Mouse (Mus musculus): ENCODE data around the gene Car6. TPM values are rescaled to one million over a fixed set of nuclear protein-coding genes. Genes with fewer than 3 reads are reported as not detected.
A peak's percentile ranks its signal among the peaks of the same experiment; 100 is the strongest.

Car6 gene
- polyA plus RNA-seq, 1 experiment from 2014 or later, result not detected

DNA sequence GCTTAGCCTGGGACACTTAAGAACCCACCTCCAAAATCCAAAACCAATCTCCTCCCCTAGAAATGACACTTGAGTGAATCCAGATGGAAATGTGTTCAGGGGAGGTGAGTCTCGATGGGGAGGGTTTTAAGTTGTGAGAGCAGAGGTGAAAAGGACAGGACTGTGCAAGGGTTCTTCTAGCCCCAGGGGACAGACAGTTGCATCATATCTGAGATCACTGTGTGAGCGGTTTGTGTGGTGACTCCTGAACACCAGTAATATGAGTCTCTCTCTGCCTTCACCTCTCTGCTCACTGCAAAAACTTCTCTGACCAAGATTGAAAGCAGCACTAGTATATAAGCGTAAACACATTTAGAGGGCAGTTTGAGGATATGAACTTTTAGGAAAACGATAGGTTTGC, 54.8 kb downstream of the Car6 start:
- Histone ChIP-seq H3K36me3 (no peaks in the 10 kb centered on the region), H3K4me1 (no peaks in the 10 kb centered on the region), H3K4me2 (no peak overlapping the region), H3K27ac (replicated peaks) (no peak overlapping the region), H3K9ac (replicated peaks) (no peak overlapping the region), H3K4me3 (replicated peaks) (no peak overlapping the region), H3K27me3 (replicated peaks) (no peaks in the 10 kb centered on the region), H3K9me3 (replicated peaks) (no peaks in the 10 kb centered on the region)
- no peak for ATAC-seq (ENCODE audit: low FRiP score)
- WGBS, result 92% methylated on average over 4 of the region's 4 CpGs

DNA sequence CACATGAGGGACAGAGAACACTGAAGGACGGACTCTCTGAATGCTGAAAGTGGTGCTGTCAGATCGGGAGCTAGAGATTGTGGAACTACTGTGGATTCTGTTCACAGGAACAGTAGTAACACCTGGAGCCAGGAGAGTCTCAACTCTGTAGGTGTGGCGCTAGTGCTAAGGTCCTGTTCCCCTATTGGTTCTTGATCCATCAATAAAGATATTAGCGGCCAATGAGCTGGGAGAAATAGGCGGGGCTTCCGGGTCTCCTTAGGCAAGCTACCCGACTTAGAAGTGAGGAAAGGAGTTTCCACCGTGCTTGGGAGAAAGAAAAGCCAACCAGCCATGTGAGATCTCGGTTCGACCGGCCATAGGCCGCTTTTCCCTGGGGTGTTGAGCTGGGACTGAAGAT, 56.9 kb downstream of the Car6 start:
- Histone ChIP-seq H3K4me2 (no peak overlapping the region), H3K9ac (replicated peaks) (no peak overlapping the region), H3K4me1 (0 out of 2 replicates have a peak, but pooled peaks cover 1% of the 10 kb centered on the region), H3K27ac (replicated peaks) (no peak overlapping the region), H3K4me3 (replicated peaks) (no peak overlapping the region), H3K36me3 (no peaks in the 10 kb centered on the region), H3K27me3 (replicated peaks) (no peaks in the 10 kb centered on the region), H3K9me3 (replicated peaks) (no peaks in the 10 kb centered on the region)
- no peak for ATAC-seq (ENCODE audit: low FRiP score)
- WGBS, result 22% methylated on average over 12 of the region's 12 CpGs

DNA sequence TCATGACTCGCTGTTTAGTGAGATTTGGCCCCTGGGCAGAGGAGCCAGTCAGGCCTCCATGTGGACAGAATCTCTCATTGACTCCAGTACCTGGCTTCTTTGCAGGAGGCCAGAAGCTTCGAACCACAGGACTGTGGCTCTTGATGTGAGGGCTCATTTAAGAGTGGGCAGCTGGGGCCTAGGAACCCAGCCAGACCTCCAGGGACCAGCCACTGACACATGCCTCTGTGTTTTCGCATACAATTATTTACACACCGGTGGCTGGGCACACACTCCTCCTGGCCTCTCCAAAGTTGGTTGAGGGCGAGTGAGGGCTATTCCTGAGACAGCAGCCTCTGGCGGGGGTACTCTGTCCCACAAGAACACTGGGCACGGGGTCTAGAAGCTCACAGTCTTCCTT, 60.8 kb downstream of the Car6 start:
- Histone ChIP-seq H3K4me2 (no peak overlapping the region), H3K4me1 (peaks cover 14% of the 10 kb centered on the region; the same call in 1 of the 2 replicates), H3K27ac (replicated peaks) (no peak overlapping the region), H3K9me3 (replicated peaks) (no peaks in the 10 kb centered on the region), H3K4me3 (replicated peaks) (no peak overlapping the region), H3K27me3 (replicated peaks) (no peaks in the 10 kb centered on the region), H3K9ac (replicated peaks) (no peak overlapping the region), H3K36me3 (no peaks in the 10 kb centered on the region)
- ATAC-seq (ENCODE audit: low FRiP score), result no peak
- WGBS, result 65% methylated on average over 7 of the region's 7 CpGs

DNA sequence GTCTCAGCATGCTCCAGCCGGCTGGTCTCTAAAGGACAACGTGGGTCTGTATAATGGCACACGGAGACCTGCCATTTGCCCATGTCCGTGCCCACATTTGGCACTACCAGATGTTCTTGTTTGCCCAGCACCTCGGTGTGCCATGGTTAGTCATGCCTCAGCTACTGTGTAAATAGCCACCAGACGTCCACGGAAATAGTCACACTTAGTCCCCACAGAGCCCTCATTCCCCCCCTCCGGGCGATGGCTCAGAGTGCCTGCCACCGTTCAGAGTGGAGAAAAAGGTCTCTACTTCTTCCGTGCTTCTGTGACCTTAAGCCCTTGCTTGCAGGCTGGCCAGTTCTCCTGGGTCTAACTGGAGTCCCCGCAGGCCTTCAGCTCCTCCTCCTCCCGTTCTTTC, 62.0 kb downstream of the Car6 start:
- H3K9ac ChIP-seq (replicated peaks), result no peak overlapping the region
- 68% methylated on average over 13 of the region's 13 CpGs for WGBS

DNA sequence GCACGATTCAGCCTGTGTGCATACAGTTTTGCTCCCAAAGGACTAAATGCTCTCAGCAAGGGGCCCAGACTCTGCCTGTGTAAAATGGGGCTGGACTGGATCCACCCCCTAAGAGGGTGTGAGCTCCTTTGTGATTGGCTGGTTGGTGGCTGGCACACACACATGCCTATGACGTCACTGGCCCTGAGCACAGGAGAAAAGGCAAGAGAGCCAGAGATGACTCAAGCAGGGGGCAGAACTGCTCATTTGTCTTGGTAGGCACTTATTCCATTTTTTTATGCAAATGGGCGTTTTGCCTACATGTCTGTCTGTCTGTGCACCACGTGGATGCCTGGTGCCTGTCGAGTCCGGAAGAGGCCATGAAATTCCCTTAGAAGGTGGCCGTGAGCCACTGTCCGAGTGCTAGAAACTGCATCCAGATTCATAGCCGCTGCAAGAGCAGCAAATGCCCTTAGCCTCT, 63.0 kb downstream of the Car6 start:
- H3K27ac ChIP-seq (replicated peaks), result peak overlapping the region; percentile 64
- 21% methylated on average over 9 of the region's 9 CpGs for WGBS
- H3K4me1 ChIP-seq, result peaks cover 15% of the 10 kb centered on the region; the same call in 1 of the 2 replicates
- peak overlapping the region; percentile 51 for H3K4me2 ChIP-seq
- H3K27me3 ChIP-seq (replicated peaks), result no peaks in the 10 kb centered on the region
- peak overlapping the region; percentile 41 for H3K9ac ChIP-seq (replicated peaks)
- H3K36me3 ChIP-seq, result no peaks in the 10 kb centered on the region
- H3K4me3 ChIP-seq (replicated peaks), result peak overlapping the region; percentile 34
- no peaks in the 10 kb centered on the region for H3K9me3 ChIP-seq (replicated peaks)
- peak; percentile 88; the same call in 1 of the 2 replicates for ATAC-seq (ENCODE audit: low FRiP score)

More for the DNA sequence above, 62.0 kb downstream of the Car6 start:
- Histone ChIP-seq H3K9me3 (replicated peaks) (no peaks in the 10 kb centered on the region), H3K36me3 (no peaks in the 10 kb centered on the region), H3K4me1 (peaks cover 14% of the 10 kb centered on the region; the same call in 1 of the 2 replicates), H3K27me3 (replicated peaks) (no peaks in the 10 kb centered on the region), H3K4me2 (no peak overlapping the region), H3K27ac (replicated peaks) (no peak overlapping the region), H3K4me3 (replicated peaks) (no peak overlapping the region)
- ATAC-seq (ENCODE audit: low FRiP score), result no peak

DNA sequence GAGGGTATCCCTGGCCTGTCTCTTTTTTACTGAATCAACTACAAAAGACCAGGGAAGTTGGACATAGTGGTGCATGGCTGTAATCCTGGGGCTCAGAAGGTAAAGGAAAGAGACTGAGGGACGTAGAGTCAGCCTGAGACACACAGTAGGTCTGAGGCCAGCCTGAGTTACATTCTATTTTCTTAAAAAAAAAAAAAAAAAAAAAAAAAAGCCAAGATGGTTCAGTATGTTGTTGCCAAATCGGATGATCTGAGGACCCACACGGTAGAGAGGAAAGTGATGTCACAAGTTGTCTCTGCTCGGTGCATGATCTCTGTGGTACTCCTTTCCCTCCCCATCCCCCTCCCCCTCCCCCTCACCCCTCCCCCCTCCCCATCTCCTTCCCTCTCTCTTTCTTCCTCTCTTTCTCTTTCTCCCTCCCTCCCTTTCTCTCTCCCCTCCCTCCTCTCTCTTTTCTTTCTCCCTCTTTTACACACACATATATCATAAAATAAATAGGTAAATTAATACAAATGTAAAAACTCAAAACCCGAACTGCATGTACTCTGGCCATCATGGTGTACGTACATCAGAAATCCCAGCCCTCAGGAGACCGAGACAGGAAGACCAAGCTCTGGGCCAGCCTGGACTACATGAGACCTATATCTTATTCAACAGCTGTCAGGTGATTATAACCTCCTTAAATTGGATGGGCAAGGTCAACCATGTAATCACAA, 63.6 kb downstream of the Car6 start:
- ATAC-seq (ENCODE audit: low FRiP score), result no peak
- WGBS, result 78% methylated on average over 7 of the region's 7 CpGs
- 0 out of 2 replicates have a peak overlapping the region, but pooled peaks have one; percentile 60 for H3K27ac ChIP-seq (replicated peaks)
- H3K4me2 ChIP-seq, result peak overlapping the region; percentile 51
- no peak overlapping the region for H3K4me3 ChIP-seq (replicated peaks)
- H3K36me3 ChIP-seq, result no peaks in the 10 kb centered on the region
- no peaks in the 10 kb centered on the region for H3K9me3 ChIP-seq (replicated peaks)
- H3K9ac ChIP-seq (replicated peaks), result 0 out of 2 replicates have a peak overlapping the region, but pooled peaks have one; percentile 41
- H3K4me1 ChIP-seq, result peaks cover 21% of the 10 kb centered on the region; the same call in 1 of the 2 replicates
- no peaks in the 10 kb centered on the region for H3K27me3 ChIP-seq (replicated peaks)

Other genes with a start within 250 kb of the Car6 start
- gene Spsb1, start 246.3 kb downstream of the Car6 start, polyA plus RNA-seq (2015; fragmentation: Nextera tagmentation; extraction: Ambion mirVana), result 7.7 and 9.8 TPM in 2 replicates
- 3.3 and 6.4 TPM in 2 replicates for gene H6pd, start 192.3 kb downstream of the Car6 start, polyA plus RNA-seq (2015; fragmentation: Nextera tagmentation; extraction: Ambion mirVana)
- 0.67 and 0.74 TPM in 2 replicates for gene Gpr157, start 114.0 kb downstream of the Car6 start, polyA plus RNA-seq (2015; fragmentation: Nextera tagmentation; extraction: Ambion mirVana)
- 2.4 and 2.7 TPM in 2 replicates for gene Slc2a5, start 82.0 kb downstream of the Car6 start, polyA plus RNA-seq (2015; fragmentation: Nextera tagmentation; extraction: Ambion mirVana)
- not detected in 2 replicates for gene Slc2a7, start 52.4 kb downstream of the Car6 start, polyA plus RNA-seq (2015; fragmentation: Nextera tagmentation; extraction: Ambion mirVana)
- 1,173 and 1,202 TPM in 2 replicates for gene Eno1, start 35.4 kb upstream of the Car6 start, polyA plus RNA-seq (2015; fragmentation: Nextera tagmentation; extraction: Ambion mirVana)
- gene Rere, start 80.3 kb upstream of the Car6 start, polyA plus RNA-seq (2015; fragmentation: Nextera tagmentation; extraction: Ambion mirVana), result 31.8 and 34.6 TPM in 2 replicates